Mouse (Mus musculus) gastrocnemius, adult 8-10 months (tissue): Measurements from ENCODE around the gene Tle4. TPM values are rescaled to one million over a fixed set of nuclear protein-coding genes. Genes with fewer than 3 reads are reported as not detected.

Experiments
- DNase-seq, 2 experiments: peaks; one replicate each; pipeline ENCODE4 v3.0.0; 2022; ENCODE audit warnings: low spot score in 2 of 2
- total RNA-seq, 4 experiments: library from RNA; stranded (reverse); gene quantifications; 2 replicates each; pipeline ENCODE4 v1.2.4; 2022

Gene Tle4
- total RNA-seq, 4 experiments from 2014 or later: 15.0 to 17.9 (median 16.5) TPM

GRCm38 (mm10) chr19:14591809-14592535, 5.9 kb downstream of the Tle4 start:
- DNase-seq: no peak

DNA sequence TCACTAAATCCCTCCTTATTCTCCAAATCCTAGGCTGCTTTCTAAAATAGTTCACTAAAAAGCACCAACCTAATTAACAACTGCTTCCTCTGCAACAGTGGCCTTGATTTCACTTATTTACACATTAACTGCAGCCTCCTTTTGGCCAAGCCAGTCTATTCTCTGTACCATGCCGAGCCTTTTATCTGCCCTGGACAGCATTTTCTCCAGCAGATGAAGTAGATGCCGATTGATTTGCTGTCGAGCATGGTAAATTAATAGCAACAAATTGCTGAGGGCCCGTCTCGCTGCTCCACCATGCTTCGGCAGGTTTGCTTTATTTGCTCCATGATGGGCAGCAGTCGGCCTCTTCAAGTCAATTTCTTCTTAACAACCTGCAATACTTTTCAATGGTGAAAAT, 7.7 kb downstream of the Tle4 start:
- no peak for DNase-seq

DNA sequence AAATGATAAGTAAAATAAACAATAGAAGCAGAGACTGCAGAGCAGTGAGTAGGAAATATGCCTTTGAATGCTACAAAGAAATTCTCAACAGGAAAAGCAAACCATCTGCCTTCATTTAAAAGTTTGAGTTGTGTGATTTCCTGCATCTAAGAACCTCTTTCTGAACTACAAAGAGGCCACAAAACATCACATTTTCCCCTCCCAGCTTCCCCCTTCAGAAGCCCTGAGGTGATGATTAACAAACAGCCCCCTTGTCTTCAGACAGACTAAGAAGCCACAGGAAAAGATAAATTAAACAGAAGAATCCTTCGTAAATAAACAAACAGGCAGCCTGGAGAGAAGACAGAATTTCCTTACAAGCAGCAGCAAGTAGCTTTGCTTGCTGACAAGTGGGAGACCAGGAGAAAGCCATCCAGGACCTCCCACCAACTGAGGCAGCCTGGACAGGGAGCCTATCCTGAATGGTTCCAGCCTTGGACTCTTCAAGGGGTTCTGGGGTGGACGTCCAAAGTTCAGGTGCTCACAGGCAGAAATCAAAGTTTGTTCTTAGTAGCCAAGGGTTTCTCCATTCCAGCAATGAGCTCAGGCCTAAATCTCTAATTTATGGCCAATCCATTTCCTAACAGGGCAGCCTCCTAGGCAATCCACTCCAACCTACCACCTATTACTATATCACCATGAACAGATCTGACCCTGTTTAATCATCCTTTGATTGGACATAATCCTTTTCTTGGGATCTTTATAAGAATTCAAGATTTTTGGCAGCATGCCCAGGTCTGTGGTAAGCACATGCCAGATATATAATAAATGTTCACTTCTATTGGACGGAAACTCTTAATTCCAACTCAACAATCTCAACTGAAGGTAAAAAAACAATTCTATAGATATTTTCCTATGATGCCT, 9.4 kb downstream of the Tle4 start:
- DNase-seq: no peak

- no peak for DNase-seq
Observed at GRCm38 (mm10) chr19:14586171-14586570, 11.7 kb downstream of the Tle4 start.

- DNase-seq: peak in 1 of 2 experiments; percentile 10
Observed at GRCm38 (mm10) chr19:14585731-14586130, 12.1 kb downstream of the Tle4 start.

GRCm38 (mm10) chr19:14585235-14585634, 12.6 kb downstream of the Tle4 start:
- no peak for DNase-seq

- no peak for DNase-seq
Observed at GRCm38 (mm10) chr19:14578698-14579097, 19.2 kb downstream of the Tle4 start.

DNA sequence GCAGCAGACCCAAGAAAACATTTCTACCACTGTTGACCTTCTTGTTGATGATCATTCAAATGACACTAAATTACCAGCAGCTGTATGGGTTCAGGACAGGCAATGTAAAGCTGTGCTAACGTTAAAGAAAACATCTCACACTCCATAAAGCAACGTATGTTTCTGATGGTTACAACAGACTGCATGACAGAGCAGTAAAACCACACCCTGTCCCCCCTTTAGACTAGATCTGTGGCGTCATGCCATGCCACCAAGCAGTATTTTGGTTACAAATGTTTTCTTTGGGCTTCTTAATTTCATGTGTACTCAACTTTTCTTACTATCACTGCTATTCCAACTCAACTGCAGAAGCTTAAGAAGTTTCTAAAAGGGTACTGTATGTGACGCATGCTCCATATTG, 19.8 kb downstream of the Tle4 start:
- DNase-seq: no peak

GRCm38 (mm10) chr19:14576311-14576710, 21.5 kb downstream of the Tle4 start:
- no peak for DNase-seq

GRCm38 (mm10) chr19:14568879-14569278, 29.0 kb downstream of the Tle4 start:
- DNase-seq: no peak

DNA sequence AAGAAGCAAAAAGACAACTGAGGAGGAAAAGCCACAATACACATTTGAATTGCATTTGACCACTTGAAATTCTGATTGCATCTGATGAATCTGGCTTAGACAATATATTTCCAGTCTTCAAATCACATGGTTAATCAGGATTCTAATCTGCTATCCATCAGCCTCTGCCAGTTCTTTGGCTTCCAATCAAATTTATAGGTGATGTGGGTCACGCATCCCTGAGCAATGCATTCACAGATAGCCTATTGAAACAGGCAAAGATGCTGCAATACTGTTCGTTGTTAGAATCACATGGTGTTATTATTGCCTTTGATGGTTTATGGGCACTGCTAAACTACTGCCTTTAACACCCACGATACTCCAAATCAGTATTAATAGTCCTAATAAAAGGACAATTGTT, 30.8 kb downstream of the Tle4 start:
- DNase-seq: no peak

GRCm38 (mm10) chr19:14566564-14567021, 31.3 kb downstream of the Tle4 start:
- no peak for DNase-seq

- no peak for DNase-seq
Observed at GRCm38 (mm10) chr19:14565424-14566069, 32.3 kb downstream of the Tle4 start.

- DNase-seq: no peak
Observed at GRCm38 (mm10) chr19:14563273-14563959, 34.4 kb downstream of the Tle4 start.

GRCm38 (mm10) chr19:14547871-14548270, 50.0 kb downstream of the Tle4 start:
- no peak for DNase-seq

- no peak for DNase-seq
Observed at GRCm38 (mm10) chr19:14547133-14547842, 50.6 kb downstream of the Tle4 start.

DNA sequence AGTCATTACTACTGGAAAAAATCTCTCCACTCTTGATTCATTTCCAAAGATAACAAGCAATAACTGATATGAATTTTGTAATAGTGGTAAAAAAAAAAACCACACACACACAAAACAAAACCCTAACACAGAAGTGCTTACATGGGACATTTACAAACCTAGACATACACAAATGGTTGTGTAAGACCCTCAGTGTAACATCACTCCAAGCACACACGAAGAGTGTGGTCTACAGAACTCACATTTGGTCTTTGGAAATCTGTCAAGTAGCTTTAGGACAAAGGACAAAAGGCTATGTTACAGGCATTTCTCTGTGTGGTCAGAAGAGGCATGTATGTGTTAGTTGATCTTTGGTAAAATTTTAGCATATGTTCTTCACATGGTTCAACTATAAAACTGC, 52.4 kb downstream of the Tle4 start:
- no peak for DNase-seq

GRCm38 (mm10) chr19:14543305-14543704, 54.5 kb downstream of the Tle4 start:
- no peak for DNase-seq

- DNase-seq: no peak
Observed at GRCm38 (mm10) chr19:14540678-14541077, 57.2 kb downstream of the Tle4 start.

GRCm38 (mm10) chr19:14536676-14537075, 61.2 kb downstream of the Tle4 start:
- no peak for DNase-seq

DNA sequence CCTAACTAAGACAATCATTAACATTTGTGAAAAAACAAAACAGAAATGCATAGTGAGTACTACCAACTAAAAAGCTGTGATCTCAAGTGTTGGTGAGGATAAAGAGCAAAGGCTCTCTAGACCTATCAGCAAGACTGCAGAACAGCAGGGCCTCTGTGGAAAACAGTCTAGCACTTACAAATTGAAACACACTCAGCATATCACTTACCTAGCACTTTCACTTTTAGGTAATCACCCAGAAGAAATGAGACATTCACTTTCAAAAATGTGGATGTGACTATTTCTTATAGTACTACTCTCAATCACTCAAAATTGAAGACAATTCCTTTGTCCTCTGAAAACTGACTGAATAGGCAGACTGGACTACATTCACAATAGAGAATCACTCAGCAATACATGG, 63.4 kb downstream of the Tle4 start:
- DNase-seq: no peak
